Mouse (Mus musculus): Measurements from ENCODE around the gene Rmdn3. TPM values are rescaled to one million over a fixed set of nuclear protein-coding genes. Genes with fewer than 3 reads are reported as not detected.

Rmdn3 gene
- total and polyA plus RNA-seq, 3 experiments: 52.5 to 57.4 TPM; not detected in 1

DNA sequence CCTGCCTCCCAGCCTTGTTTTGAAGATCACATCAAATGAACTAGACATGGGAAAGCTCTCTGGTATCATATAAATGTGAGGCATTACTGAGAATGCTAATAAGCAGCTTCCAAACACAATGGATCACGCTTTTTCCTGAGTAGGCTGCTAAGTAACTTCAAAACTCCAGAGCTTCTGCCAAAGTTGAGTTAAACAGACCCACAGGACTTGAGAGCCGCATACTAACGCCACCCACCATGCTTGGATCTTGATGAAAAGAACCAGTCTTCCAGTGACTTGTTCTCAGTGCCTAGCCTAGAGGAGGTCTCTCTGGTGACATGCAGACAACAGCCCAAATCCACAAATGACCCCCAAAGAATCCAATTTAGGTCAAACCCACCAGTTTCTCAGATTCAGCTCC lies 42.1 kb upstream of the Rmdn3 start:
- H3K9me3 ChIP-seq (replicated peaks; ENCODE audit: insufficient read depth, low read length): no peaks in the 10 kb centered on the region
- H3K27me3 ChIP-seq (ENCODE audit: control insufficient read depth in 1 of 2, insufficient read depth in 2 of 2, low read length in 2 of 2): no peaks in the 10 kb centered on the region
- H3K9ac ChIP-seq (ENCODE audit: control insufficient read depth, low read depth, low read length, poor library complexity, severe bottlenecking): no peak overlapping the region
- no peak overlapping the region for H3K27ac ChIP-seq (ENCODE audit: control insufficient read depth, low read depth, low read length)
- TF ChIP-seq USF1 (IDR thresholded peaks at IDR 0.05; ENCODE audit: low read depth, low read length): no peak
- no peak for TF ChIP-seq MAZ (IDR thresholded peaks at IDR 0.05; ENCODE audit: low read depth, low read length)
- TF ChIP-seq TCF12 (IDR thresholded peaks at IDR 0.05; ENCODE audit: low read depth, low read length): no peak
- no peak for TF ChIP-seq ZC3H11A (IDR thresholded peaks at IDR 0.05; ENCODE audit: low read depth, low read length)
- TF ChIP-seq POLR2AphosphoS5 (IDR thresholded peaks at IDR 0.05; ENCODE audit: borderline replicate concordance, low read depth, low read length): no peak
- no peak for TF ChIP-seq MAX (IDR thresholded peaks at IDR 0.05; ENCODE audit: low read length)
- no peak for TF ChIP-seq TBP (IDR thresholded peaks at IDR 0.05; ENCODE audit: low read depth, low read length)
- no peak for TF ChIP-seq E2F4 (IDR thresholded peaks at IDR 0.05; ENCODE audit: borderline replicate concordance, low read depth, low read length)
- no peak for TF ChIP-seq BHLHE40 (IDR thresholded peaks at IDR 0.05; ENCODE audit: borderline replicate concordance, low read depth, low read length)
- TF ChIP-seq KAT2A (conservative IDR thresholded peaks at IDR 0.05; ENCODE audit: low read depth, low read length): no peak
- TF ChIP-seq CTCF (IDR thresholded peaks at IDR 0.05 in 2 of 3, conservative IDR thresholded peaks at IDR 0.05 in 1 of 3; ENCODE audit: control insufficient read depth in 1 of 3, insufficient read depth in 1 of 3, low read depth in 2 of 3, low read length in 3 of 3, poor library complexity in 1 of 3, severe bottlenecking in 1 of 3): no peak
- no peak for TF ChIP-seq CHD2 (IDR thresholded peaks at IDR 0.05; ENCODE audit: low read length)
- H3K4me1 ChIP-seq (ENCODE audit: control insufficient read depth in 1 of 2, insufficient read depth in 2 of 2, low read length in 2 of 2): peaks cover 0 to 3% of the 10 kb centered on the region in 2 experiments; a peak in 2 of 4 replicates
- no peaks in the 10 kb centered on the region for H3K79me2 ChIP-seq (ENCODE audit: control insufficient read depth, insufficient read depth, low read length, poor library complexity)
- no peak overlapping the region for H3K4me3 ChIP-seq (ENCODE audit: control insufficient read depth in 1 of 2, insufficient read depth in 1 of 2, low read depth in 2 of 2, low read length in 2 of 2)
- DNase-seq (ENCODE audit: low read depth, low spot score): no peak
- H3K36me3 ChIP-seq (ENCODE audit: control insufficient read depth in 1 of 2, insufficient read depth in 2 of 2, low read length in 2 of 2): peaks cover 0 to 3% of the 10 kb centered on the region in 2 experiments; a peak in 1 of 4 replicates

DNA sequence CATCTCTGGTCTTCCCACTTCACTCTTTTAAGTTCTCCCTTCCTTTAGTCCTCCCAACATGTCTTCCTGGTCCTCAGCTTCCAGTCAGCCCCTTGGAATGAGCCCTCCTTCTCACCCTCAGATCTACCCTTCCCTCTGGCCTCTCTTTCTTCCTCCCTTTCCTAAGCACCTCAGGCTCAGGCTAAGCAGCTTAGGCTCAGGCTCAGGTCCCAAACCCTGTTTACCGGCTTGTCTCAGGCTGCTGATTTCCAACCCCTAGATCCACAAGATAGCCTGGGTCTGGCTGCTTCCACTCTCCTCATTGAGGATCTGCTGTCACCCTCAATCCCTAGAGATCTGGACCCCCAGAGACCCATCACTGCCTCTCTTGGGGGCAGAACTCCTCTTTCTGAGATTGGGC lies 41.2 kb upstream of the Rmdn3 start:
- H3K9ac ChIP-seq (ENCODE audit: control insufficient read depth, low read depth, low read length, poor library complexity, severe bottlenecking): no peak overlapping the region
- no peak for DNase-seq (ENCODE audit: low read depth, low spot score)
- H3K9me3 ChIP-seq (replicated peaks; ENCODE audit: insufficient read depth, low read length): no peaks in the 10 kb centered on the region
- no peak overlapping the region for H3K27ac ChIP-seq (ENCODE audit: control insufficient read depth, low read depth, low read length)
- peaks cover 0 to 3% of the 10 kb centered on the region in 2 experiments; a peak in 2 of 4 replicates for H3K4me1 ChIP-seq (ENCODE audit: control insufficient read depth in 1 of 2, insufficient read depth in 2 of 2, low read length in 2 of 2)
- no peaks in the 10 kb centered on the region for H3K79me2 ChIP-seq (ENCODE audit: control insufficient read depth, insufficient read depth, low read length, poor library complexity)
- H3K36me3 ChIP-seq (ENCODE audit: control insufficient read depth in 1 of 2, insufficient read depth in 2 of 2, low read length in 2 of 2): peaks cover 0 to 3% of the 10 kb centered on the region in 2 experiments; a peak in 1 of 4 replicates
- H3K27me3 ChIP-seq (ENCODE audit: control insufficient read depth in 1 of 2, insufficient read depth in 2 of 2, low read length in 2 of 2): no peaks in the 10 kb centered on the region
- H3K4me3 ChIP-seq (ENCODE audit: control insufficient read depth in 1 of 2, insufficient read depth in 1 of 2, low read depth in 2 of 2, low read length in 2 of 2): no peak overlapping the region
- TF ChIP-seq RCOR1 (IDR thresholded peaks at IDR 0.05; ENCODE audit: low read depth, low read length): no peak
- no peak for TF ChIP-seq TAL1 (IDR thresholded peaks at IDR 0.05; ENCODE audit: low read length)

DNA sequence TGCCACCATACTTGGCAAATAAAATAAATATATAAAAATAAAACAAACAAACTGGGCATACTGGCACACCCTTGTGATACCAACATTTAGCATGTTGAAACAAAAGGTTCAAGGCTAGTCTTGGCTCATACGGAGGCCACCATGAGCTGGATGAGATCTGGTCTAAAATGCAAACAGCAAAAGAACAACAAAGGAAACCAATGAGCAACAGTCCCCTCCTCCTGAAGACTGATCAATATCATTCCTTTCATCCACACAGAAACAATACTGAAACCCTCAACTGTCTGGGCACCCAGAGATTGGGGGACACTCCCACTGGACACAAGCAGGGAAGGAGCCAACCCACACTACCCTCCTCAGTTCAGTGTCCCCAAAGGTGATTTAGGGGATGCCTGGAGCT lies 40.7 kb upstream of the Rmdn3 start:
- TF ChIP-seq JUND (IDR thresholded peaks at IDR 0.05; ENCODE audit: low read depth, low read length): no peak
- no peak for TF ChIP-seq POLR2AphosphoS2 (IDR thresholded peaks at IDR 0.05; ENCODE audit: low read length)
- no peak for TF ChIP-seq UBTF (IDR thresholded peaks at IDR 0.05; ENCODE audit: borderline replicate concordance, insufficient read depth, low read depth, low read length)
- no peak for TF ChIP-seq TAL1 (IDR thresholded peaks at IDR 0.05; ENCODE audit: low read length)
- no peak for TF ChIP-seq RCOR1 (IDR thresholded peaks at IDR 0.05; ENCODE audit: low read depth, low read length)
- TF ChIP-seq EP300 (IDR thresholded peaks at IDR 0.05; ENCODE audit: low read depth in 1 of 2, low read length in 2 of 2): no peak
- TF ChIP-seq SMC3 (IDR thresholded peaks at IDR 0.05; ENCODE audit: low read depth, low read length): no peak
- TF ChIP-seq MYC (IDR thresholded peaks at IDR 0.05; ENCODE audit: low read depth, low read length): no peak
- no peak for TF ChIP-seq MAX (IDR thresholded peaks at IDR 0.05; ENCODE audit: low read length)
- no peak for TF ChIP-seq ZMIZ1 (IDR thresholded peaks at IDR 0.05; ENCODE audit: low read depth, low read length)
- TF ChIP-seq GATA1 (IDR thresholded peaks at IDR 0.05; ENCODE audit: low read depth, low read length): no peak
- TF ChIP-seq CHD1 (IDR thresholded peaks at IDR 0.05; ENCODE audit: low read depth, low read length): no peak
- no peak for TF ChIP-seq USF2 (IDR thresholded peaks at IDR 0.05; ENCODE audit: borderline replicate concordance in 1 of 2, insufficient read depth in 1 of 2, low read depth in 1 of 2, low read length in 2 of 2)
- no peak for TF ChIP-seq ELF1 (IDR thresholded peaks at IDR 0.05; ENCODE audit: low read depth, low read length)
- no peak for TF ChIP-seq USF1 (IDR thresholded peaks at IDR 0.05; ENCODE audit: low read depth, low read length)
- no peak for TF ChIP-seq ZKSCAN1 (IDR thresholded peaks at IDR 0.05; ENCODE audit: low read depth, low read length)
- Histone ChIP-seq H3K27ac (ENCODE audit: control insufficient read depth, low read depth, low read length) (no peak overlapping the region), H3K9me3 (replicated peaks; ENCODE audit: insufficient read depth, low read length) (no peaks in the 10 kb centered on the region), H3K4me1 (ENCODE audit: control insufficient read depth in 1 of 2, insufficient read depth in 2 of 2, low read length in 2 of 2) (peaks cover 0 to 3% of the 10 kb centered on the region in 2 experiments; a peak in 2 of 4 replicates), H3K9ac (ENCODE audit: control insufficient read depth, low read depth, low read length, poor library complexity, severe bottlenecking) (no peak overlapping the region), H3K4me3 (ENCODE audit: control insufficient read depth in 1 of 2, insufficient read depth in 1 of 2, low read depth in 2 of 2, low read length in 2 of 2) (no peak overlapping the region), H3K27me3 (ENCODE audit: control insufficient read depth in 1 of 2, insufficient read depth in 2 of 2, low read length in 2 of 2) (no peaks in the 10 kb centered on the region), H3K36me3 (ENCODE audit: control insufficient read depth in 1 of 2, insufficient read depth in 2 of 2, low read length in 2 of 2) (peaks cover 0 to 3% of the 10 kb centered on the region in 2 experiments; a peak in 1 of 4 replicates), H3K79me2 (ENCODE audit: control insufficient read depth, insufficient read depth, low read length, poor library complexity) (no peaks in the 10 kb centered on the region)
- no peak for DNase-seq (ENCODE audit: low read depth, low spot score)

All from MEL (cell line).